Mouse (Mus musculus): ENCODE results near the gene Ets2. TPM values are rescaled to one million over a fixed set of nuclear protein-coding genes. Genes with fewer than 3 reads are reported as not detected.

Ets2 gene
- total RNA-seq, 1 experiment = 12.8 TPM

DNA sequence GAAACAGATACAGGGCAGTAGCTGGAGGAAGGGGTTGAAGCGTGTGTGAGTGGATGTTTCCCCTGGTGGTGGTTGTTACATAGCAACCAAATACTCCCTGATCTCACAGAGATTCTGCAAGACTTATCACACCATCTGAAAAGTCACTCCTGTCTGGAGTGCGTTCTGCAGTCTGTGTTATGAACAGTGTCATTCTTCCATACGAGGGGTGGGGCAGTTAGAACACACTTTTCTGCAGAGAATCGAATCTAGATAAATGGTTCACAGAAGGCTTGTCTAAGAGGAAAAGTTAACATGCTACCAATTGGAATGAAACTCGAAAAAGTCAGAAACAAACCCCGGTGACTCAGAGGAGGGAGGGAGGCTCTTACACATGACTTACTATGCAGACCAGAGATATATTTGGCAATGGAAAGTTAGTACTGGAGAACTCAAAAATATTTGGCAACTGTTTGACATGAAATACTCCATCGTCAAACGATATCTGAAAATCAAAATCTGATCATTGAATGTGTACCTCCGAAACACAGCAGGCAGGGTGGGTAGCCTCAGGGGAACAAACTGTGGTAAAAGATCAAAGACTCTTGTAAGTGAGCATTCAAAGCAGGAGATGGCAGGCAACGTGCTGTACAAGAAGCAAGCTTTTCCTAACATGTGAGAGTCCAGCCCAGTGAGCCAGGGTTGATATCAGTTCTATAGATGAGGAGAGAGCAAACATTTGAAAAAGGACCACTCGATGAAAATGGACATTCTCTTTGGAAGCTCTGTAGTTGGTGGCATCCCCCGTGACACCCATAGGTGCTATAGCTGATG lies 47.6 kb downstream of the Ets2 start:
- Histone ChIP-seq H3K27ac (ENCODE audit: insufficient read depth, low read depth, low read length, poor library complexity, severe bottlenecking) (no peak overlapping the region), H3K9ac (ENCODE audit: insufficient read depth, low read depth, low read length, poor library complexity, severe bottlenecking) (no peak overlapping the region), H3K9me3 (ENCODE audit: control insufficient read depth, insufficient read depth, low read depth, low read length) (no peaks in the 10 kb centered on the region), H3K4me1 (ENCODE audit: control insufficient read depth in 2 of 2, insufficient read depth in 2 of 2, low read length in 2 of 2, poor library complexity in 1 of 2) (peaks cover 0 to 3% of the 10 kb centered on the region in 2 experiments; a peak in 1 of 4 replicates), H3K4me3 (ENCODE audit: insufficient read depth in 1 of 2, low read depth in 1 of 2, low read length in 2 of 2, poor library complexity in 1 of 2, severe bottlenecking in 1 of 2) (no peak overlapping the region), H3K36me3 (ENCODE audit: control insufficient read depth, insufficient read depth, low read length, poor library complexity, severe bottlenecking) (no peaks in the 10 kb centered on the region)
- in situ Hi-C loops (cut with MboI; ENCODE audit: low sequenced_read_pairs in 2 of 2, unreplicated experiment in 2 of 2) = no loop called here
- no peak for TF ChIP-seq ZNF384 (IDR thresholded peaks at IDR 0.05; ENCODE audit: low read depth, low read length)
- TF ChIP-seq HCFC1 (IDR thresholded peaks at IDR 0.05; ENCODE audit: borderline replicate concordance, insufficient read depth, low read length) = no peak
- no peak for TF ChIP-seq CHD2 (IDR thresholded peaks at IDR 0.05; ENCODE audit: low read depth, low read length)
- no peak for TF ChIP-seq ZC3H11A (IDR thresholded peaks at IDR 0.05; ENCODE audit: borderline replicate concordance, low read depth, low read length)
- TF ChIP-seq MAFK (IDR thresholded peaks at IDR 0.05; ENCODE audit: insufficient read depth, low read depth, low read length) = no peak
- no peak for DNase-seq (ENCODE audit: low read depth, low spot score)

DNA sequence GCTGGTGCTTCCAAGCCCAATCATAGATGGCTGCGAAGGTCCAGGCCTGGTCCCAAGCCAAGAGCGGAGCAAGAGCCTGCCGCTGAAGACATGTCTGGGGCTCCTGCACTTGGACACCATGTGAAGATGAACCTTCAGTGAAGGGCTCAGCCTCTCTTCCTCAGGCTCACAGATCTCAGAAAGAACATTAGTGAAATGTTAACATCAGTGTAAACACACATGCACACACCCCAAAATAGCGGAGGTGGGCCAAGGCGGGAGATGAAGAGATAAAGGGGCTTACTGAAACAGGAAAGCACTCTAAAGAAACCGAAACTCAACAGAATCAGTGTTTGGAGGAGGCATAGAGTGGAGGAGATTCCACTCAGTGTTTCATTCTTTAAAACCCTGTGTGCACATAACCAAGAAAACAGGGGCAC lies 48.3 kb downstream of the Ets2 start:
- no peaks in the 10 kb centered on the region for H3K36me3 ChIP-seq (ENCODE audit: control insufficient read depth, insufficient read depth, low read length, poor library complexity, severe bottlenecking)
- no peak overlapping the region for H3K9ac ChIP-seq (ENCODE audit: insufficient read depth, low read depth, low read length, poor library complexity, severe bottlenecking)
- in situ Hi-C loops (cut with MboI; ENCODE audit: low sequenced_read_pairs in 2 of 2, unreplicated experiment in 2 of 2) = no loop called here
- TF ChIP-seq MAFK (IDR thresholded peaks at IDR 0.05; ENCODE audit: insufficient read depth, low read depth, low read length) (no peak), ZC3H11A (IDR thresholded peaks at IDR 0.05; ENCODE audit: borderline replicate concordance, low read depth, low read length) (no peak), CHD2 (IDR thresholded peaks at IDR 0.05; ENCODE audit: low read depth, low read length) (no peak), ZNF384 (IDR thresholded peaks at IDR 0.05; ENCODE audit: low read depth, low read length) (no peak), HCFC1 (IDR thresholded peaks at IDR 0.05; ENCODE audit: borderline replicate concordance, insufficient read depth, low read length) (no peak)
- H3K4me1 ChIP-seq (ENCODE audit: control insufficient read depth in 2 of 2, insufficient read depth in 2 of 2, low read length in 2 of 2, poor library complexity in 1 of 2) = peaks cover 0 to 5% of the 10 kb centered on the region in 2 experiments; a peak in 2 of 4 replicates
- DNase-seq (ENCODE audit: low read depth, low spot score) = no peak
- no peak overlapping the region for H3K27ac ChIP-seq (ENCODE audit: insufficient read depth, low read depth, low read length, poor library complexity, severe bottlenecking)
- H3K4me3 ChIP-seq (ENCODE audit: insufficient read depth in 1 of 2, low read depth in 1 of 2, low read length in 2 of 2, poor library complexity in 1 of 2, severe bottlenecking in 1 of 2) = no peak overlapping the region
- no peaks in the 10 kb centered on the region for H3K9me3 ChIP-seq (ENCODE audit: control insufficient read depth, insufficient read depth, low read depth, low read length)

DNA sequence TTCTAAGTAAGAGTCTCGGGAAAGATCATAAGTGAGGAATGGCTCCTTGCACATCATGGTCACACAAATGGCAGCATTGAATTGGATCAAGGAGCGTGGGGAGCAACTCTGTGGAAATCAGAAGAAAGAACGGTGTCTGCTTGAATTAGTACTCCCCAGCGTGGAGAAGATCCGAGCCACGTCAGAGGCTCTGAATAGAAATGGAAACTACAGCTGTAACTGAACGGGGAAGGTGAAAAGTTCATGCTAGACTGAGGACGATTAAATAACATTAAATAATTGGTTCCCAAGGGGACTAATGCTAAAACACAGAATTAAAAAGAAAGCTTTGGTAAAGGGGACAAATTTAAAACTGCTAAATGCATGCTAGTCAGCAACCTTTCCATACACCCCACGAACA lies 50.6 kb downstream of the Ets2 start:
- H3K4me3 ChIP-seq (ENCODE audit: insufficient read depth in 1 of 2, low read depth in 1 of 2, low read length in 2 of 2, poor library complexity in 1 of 2, severe bottlenecking in 1 of 2) = no peak overlapping the region
- no peak overlapping the region for H3K27ac ChIP-seq (ENCODE audit: insufficient read depth, low read depth, low read length, poor library complexity, severe bottlenecking)
- H3K9me3 ChIP-seq (ENCODE audit: control insufficient read depth, insufficient read depth, low read depth, low read length) = no peaks in the 10 kb centered on the region
- no peak for DNase-seq (ENCODE audit: low read depth, low spot score)
- no peak overlapping the region for H3K9ac ChIP-seq (ENCODE audit: insufficient read depth, low read depth, low read length, poor library complexity, severe bottlenecking)
- H3K36me3 ChIP-seq (ENCODE audit: control insufficient read depth, insufficient read depth, low read length, poor library complexity, severe bottlenecking) = no peaks in the 10 kb centered on the region
- no peak for TF ChIP-seq CHD2 (IDR thresholded peaks at IDR 0.05; ENCODE audit: low read depth, low read length)
- TF ChIP-seq ZC3H11A (IDR thresholded peaks at IDR 0.05; ENCODE audit: borderline replicate concordance, low read depth, low read length) = no peak
- TF ChIP-seq MAFK (IDR thresholded peaks at IDR 0.05; ENCODE audit: insufficient read depth, low read depth, low read length) = no peak
- no peak for TF ChIP-seq ZNF384 (IDR thresholded peaks at IDR 0.05; ENCODE audit: low read depth, low read length)
- in situ Hi-C loops (cut with MboI; ENCODE audit: low sequenced_read_pairs in 2 of 2, unreplicated experiment in 2 of 2) = no loop called here
- peaks cover 7 to 12% of the 10 kb centered on the region in 2 experiments; a peak in 3 of 4 replicates for H3K4me1 ChIP-seq (ENCODE audit: control insufficient read depth in 2 of 2, insufficient read depth in 2 of 2, low read length in 2 of 2, poor library complexity in 1 of 2)

DNA sequence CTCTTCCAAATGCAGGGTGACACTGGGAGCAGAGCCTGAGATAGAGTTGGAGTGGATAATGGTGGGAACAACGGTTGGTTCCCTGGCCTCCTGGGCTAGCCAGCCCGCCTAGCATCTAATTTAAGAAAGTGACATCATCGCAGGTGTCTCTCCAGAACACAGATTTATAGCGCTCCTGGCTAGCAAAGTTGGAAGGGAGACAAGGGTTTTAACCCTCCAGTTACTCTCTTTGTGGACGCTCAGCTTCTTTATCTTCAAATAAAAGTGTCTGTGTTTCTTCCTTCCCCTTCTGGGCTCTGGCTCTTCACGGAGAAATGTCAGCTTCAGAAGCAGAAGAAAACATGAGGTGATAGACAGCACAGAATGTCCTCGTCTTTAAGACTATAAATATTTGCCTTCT lies 51.4 kb downstream of the Ets2 start:
- Histone ChIP-seq H3K27ac (ENCODE audit: insufficient read depth, low read depth, low read length, poor library complexity, severe bottlenecking) (no peak overlapping the region), H3K9ac (ENCODE audit: insufficient read depth, low read depth, low read length, poor library complexity, severe bottlenecking) (no peak overlapping the region), H3K9me3 (ENCODE audit: control insufficient read depth, insufficient read depth, low read depth, low read length) (no peaks in the 10 kb centered on the region), H3K4me3 (ENCODE audit: insufficient read depth in 1 of 2, low read depth in 1 of 2, low read length in 2 of 2, poor library complexity in 1 of 2, severe bottlenecking in 1 of 2) (no peak overlapping the region), H3K4me1 (ENCODE audit: control insufficient read depth in 2 of 2, insufficient read depth in 2 of 2, low read length in 2 of 2, poor library complexity in 1 of 2) (peaks cover 7 to 12% of the 10 kb centered on the region in 2 experiments; a peak in 3 of 4 replicates), H3K36me3 (ENCODE audit: control insufficient read depth, insufficient read depth, low read length, poor library complexity, severe bottlenecking) (no peaks in the 10 kb centered on the region)
- TF ChIP-seq CHD2 (IDR thresholded peaks at IDR 0.05; ENCODE audit: low read depth, low read length) (no peak), ZC3H11A (IDR thresholded peaks at IDR 0.05; ENCODE audit: borderline replicate concordance, low read depth, low read length) (no peak), MAFK (IDR thresholded peaks at IDR 0.05; ENCODE audit: insufficient read depth, low read depth, low read length) (no peak), ZNF384 (IDR thresholded peaks at IDR 0.05; ENCODE audit: low read depth, low read length) (no peak), HCFC1 (IDR thresholded peaks at IDR 0.05; ENCODE audit: borderline replicate concordance, insufficient read depth, low read length) (no peak)
- no peak for DNase-seq (ENCODE audit: low read depth, low spot score)
- in situ Hi-C loops (cut with MboI; ENCODE audit: low sequenced_read_pairs in 2 of 2, unreplicated experiment in 2 of 2) = no loop called here

All from ES-E14 (cell line).